Mouse (Mus musculus) embryonic facial prominence, embryonic 14.5 days (tissue): ENCODE measurements around the gene Dagla. TPM values are rescaled to one million over a fixed set of nuclear protein-coding genes. Genes with fewer than 3 reads are reported as not detected.

Source experiments
- ATAC-seq: fragments of 200-750 bp; cut with Nextera tagmentation; 2 replicates; pipeline ENCODE4 v1.8.0; 2017; ENCODE audit warnings: low read depth, moderate number of reproducible peaks, moderate TSS enrichment
- DNase-seq: peaks from one replicate; pipeline ENCODE4 v3.0.0-alpha.2; 2015; ENCODE audit warnings: low spot score
- H3K27ac ChIP-seq: fragments of 300-500 bp; sonication (generic); replicated peaks from 2 replicates; pipeline ENCODE4 v1.5.1; 2014; ENCODE audit warnings: low read depth, mild to moderate bottlenecking, low read length, moderate library complexity
- H3K27me3 ChIP-seq: fragments of 300-500 bp; sonication (generic); replicated peaks from 2 replicates; pipeline ENCODE4 v1.6.1; 2014; ENCODE audit warnings: low read length; ENCODE audit not compliant: control insufficient read depth, insufficient read depth
- H3K36me3 ChIP-seq: fragments of 300-500 bp; sonication (generic); 2 replicates; pipeline ENCODE4 v1.6.1; 2014; ENCODE audit warnings: low read length, mixed read lengths; ENCODE audit not compliant: control insufficient read depth, insufficient read depth
- H3K4me1 ChIP-seq: fragments of 300-500 bp; sonication (generic); 2 replicates; pipeline ENCODE4 v1.6.1; 2014; ENCODE audit warnings: antibody characterized with exemption, low read length; ENCODE audit not compliant: control insufficient read depth, insufficient read depth
- H3K4me2 ChIP-seq: fragments of 300-500 bp; sonication (generic); 2 replicates; pipeline ENCODE4 v1.6.1; 2014; ENCODE audit warnings: low read depth, mild to moderate bottlenecking, low read length, moderate library complexity, mixed read lengths
- H3K4me3 ChIP-seq: fragments of 300-500 bp; sonication (generic); 2 replicates; pipeline ENCODE4 v1.5.1; 2014; ENCODE audit warnings: low read depth, mild to moderate bottlenecking, low read length
- H3K9ac ChIP-seq: fragments of 300-500 bp; sonication (generic); 2 replicates; pipeline ENCODE4 v1.6.1; 2014; ENCODE audit warnings: low read depth, mild to moderate bottlenecking, low read length, moderate library complexity, mixed read lengths
- H3K9me3 ChIP-seq: fragments of 300-500 bp; sonication (generic); 2 replicates; pipeline ENCODE4 v1.6.1; 2016; ENCODE audit warnings: low read length; ENCODE audit not compliant: control insufficient read depth
- WGBS: fragments of 180-500 bp; shearing (Covaris S2); extraction: QIAGEN DNeasy Blood & Tissue Kit; methylation state at CpG from one replicate; pipeline ENCODE4 v1.1.7; 2014; 5-methylcytosine and 5-hydroxymethylcytosine counted together
- polyA plus RNA-seq: library from polyadenylated mRNA; unstranded; fragments of >200 nt; fragmentation: Nextera tagmentation; extraction: Ambion mirVana; gene quantifications from 2 replicates; pipeline ENCODE4 v1.2.1, GENCODE M21; 2014

Dagla gene
- 2.8 and 2.9 TPM in 2 replicates for polyA plus RNA-seq

DNA sequence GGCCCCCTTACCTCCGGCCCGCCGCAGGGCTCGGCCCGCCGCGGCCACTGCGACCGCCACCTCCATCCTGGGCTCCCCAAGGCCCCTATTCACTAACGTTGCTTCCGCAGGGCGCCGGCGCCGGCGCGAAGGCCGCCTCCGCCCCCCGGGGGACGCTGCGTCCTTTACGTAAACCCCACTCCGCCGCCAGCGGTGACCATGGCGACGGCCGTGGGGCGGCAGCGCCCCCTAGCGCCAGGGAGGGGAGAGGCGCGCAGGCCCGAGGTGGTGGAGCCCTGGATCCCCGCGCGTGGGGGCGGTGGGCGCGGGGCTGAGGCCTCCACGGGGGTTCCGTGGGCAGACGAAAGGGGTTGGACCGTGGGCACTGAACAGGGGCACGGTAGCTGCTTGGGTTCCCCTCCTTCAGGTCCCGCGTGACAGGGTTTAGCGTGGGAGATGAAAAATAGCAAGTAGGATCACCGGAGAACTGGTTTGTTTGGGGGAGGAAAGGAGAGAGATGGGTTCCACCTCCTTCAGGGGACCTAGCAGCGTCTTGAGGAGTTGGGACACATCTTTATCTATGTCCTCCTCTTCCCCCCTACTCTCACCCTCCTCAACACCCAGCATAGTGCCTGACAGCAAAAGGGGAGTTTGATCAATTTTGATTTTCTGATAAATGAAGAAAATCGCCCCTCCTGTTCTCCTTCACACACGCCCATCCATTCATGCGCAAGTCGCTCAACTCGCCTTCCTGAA lies at the start of gene Dagla:
TSS of gene Dagla (minus strand) at position 68 of the 735 bp plus-strand sequence.
- H3K4me3 ChIP-seq: peak within 1 kb of the TSS; percentile 83
- no peaks in the 10 kb centered on the region for H3K27me3 ChIP-seq
- H3K9ac ChIP-seq: peak within 1 kb of the TSS; percentile 82
- DNase-seq (peak; percentile 78), ATAC-seq (peak; percentile 73)
- H3K27ac ChIP-seq: no peak within 1 kb of the TSS
- no peaks in the 10 kb centered on the region for H3K9me3 ChIP-seq
- H3K4me1 ChIP-seq: peaks cover 14% of the 10 kb centered on the region; the same call in 1 of the 2 replicates
- no peaks in the 10 kb centered on the region for H3K36me3 ChIP-seq
- peak within 1 kb of the TSS; percentile 98 for H3K4me2 ChIP-seq
- 10% methylated on average over 34 of the region's 56 CpGs for WGBS

- Histone ChIP-seq H3K4me1 (peaks cover 5% of the 10 kb centered on the region; the same call in 1 of the 2 replicates), H3K36me3 (no peaks in the 10 kb centered on the region), H3K4me3 (no peak overlapping the region), H3K9me3 (0 out of 2 replicates have a peak, but pooled peaks cover 3% of the 10 kb centered on the region), H3K27me3 (no peaks in the 10 kb centered on the region), H3K27ac (no peak overlapping the region), H3K9ac (no peak overlapping the region), H3K4me2 (no peak overlapping the region)
- no peak for DNase-seq
- WGBS: 90% methylated on average over 7 of the region's 7 CpGs
- ATAC-seq: no peak
Measured at GRCm38 (mm10) chr19:10352218-10352617, 47.5 kb upstream of the Dagla start.

- Histone ChIP-seq H3K4me1 (no peaks in the 10 kb centered on the region), H3K27ac (no peak overlapping the region), H3K9me3 (0 out of 2 replicates have a peak, but pooled peaks cover 3% of the 10 kb centered on the region), H3K4me3 (no peak overlapping the region), H3K27me3 (no peaks in the 10 kb centered on the region), H3K4me2 (no peak overlapping the region), H3K9ac (no peak overlapping the region), H3K36me3 (no peaks in the 10 kb centered on the region)
- 54% methylated on average over 5 of the region's 5 CpGs for WGBS
- no peak for ATAC-seq
- no peak for DNase-seq
Measured at GRCm38 (mm10) chr19:10347628-10348273, 43.1 kb upstream of the Dagla start.

DNA sequence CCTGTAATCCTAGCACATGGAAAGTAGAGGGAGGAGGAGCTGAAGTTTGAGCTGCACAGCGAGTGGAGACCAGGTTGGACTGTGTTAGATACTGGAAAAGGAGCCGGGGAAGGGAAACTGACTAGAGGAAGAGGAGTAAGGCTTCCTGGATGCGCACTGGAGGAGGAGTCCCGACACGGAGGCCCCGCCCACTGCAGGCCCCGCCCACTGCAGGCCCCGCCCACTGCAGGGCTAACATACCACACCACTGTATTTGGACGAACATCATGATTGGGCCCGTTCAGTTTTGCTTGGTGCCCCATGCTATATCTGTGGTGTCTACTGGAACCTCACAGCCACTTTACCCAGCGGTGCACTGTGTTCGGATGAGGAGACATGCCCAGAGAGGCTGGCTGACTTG lies 41.0 kb upstream of the Dagla start:
- no peak overlapping the region for H3K4me3 ChIP-seq
- no peaks in the 10 kb centered on the region for H3K27me3 ChIP-seq
- H3K36me3 ChIP-seq: no peaks in the 10 kb centered on the region
- 38% methylated on average over 12 of the region's 12 CpGs for WGBS
- no peak overlapping the region for H3K9ac ChIP-seq
- DNase-seq (no peak), ATAC-seq (no peak)
- H3K27ac ChIP-seq: no peak overlapping the region
- H3K9me3 ChIP-seq: 0 out of 2 replicates have a peak, but pooled peaks cover 3% of the 10 kb centered on the region
- peaks cover 4% of the 10 kb centered on the region; the same call in 1 of the 2 replicates for H3K4me1 ChIP-seq
- no peak overlapping the region for H3K4me2 ChIP-seq

DNA sequence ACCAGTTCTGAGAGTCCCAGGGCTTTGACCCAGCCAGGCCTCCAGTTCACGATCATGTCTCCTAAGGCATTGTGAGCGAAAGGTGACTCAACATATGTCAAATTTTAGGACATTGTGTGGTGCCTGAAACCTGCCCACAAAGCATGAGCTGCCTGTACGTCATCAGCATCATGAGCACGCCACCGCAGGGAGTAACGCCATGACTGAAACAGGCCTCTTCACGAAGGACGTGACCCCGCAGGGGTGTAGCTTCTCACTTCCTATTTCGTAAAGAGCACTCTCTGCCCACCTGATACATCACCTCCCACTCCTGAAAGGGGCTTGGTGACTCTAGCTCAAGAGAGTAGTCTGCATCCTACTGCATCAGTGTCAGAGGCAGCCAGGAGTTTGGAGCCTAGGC lies 39.2 kb upstream of the Dagla start:
- DNase-seq (no peak), ATAC-seq (no peak)
- WGBS: 85% methylated on average over 10 of the region's 10 CpGs
- no peak overlapping the region for H3K9ac ChIP-seq
- no peak overlapping the region for H3K27ac ChIP-seq
- no peak overlapping the region for H3K4me3 ChIP-seq
- peaks cover 4% of the 10 kb centered on the region; the same call in 1 of the 2 replicates for H3K4me1 ChIP-seq
- H3K9me3 ChIP-seq: no peaks in the 10 kb centered on the region
- no peak overlapping the region for H3K4me2 ChIP-seq
- no peaks in the 10 kb centered on the region for H3K36me3 ChIP-seq
- no peaks in the 10 kb centered on the region for H3K27me3 ChIP-seq

DNA sequence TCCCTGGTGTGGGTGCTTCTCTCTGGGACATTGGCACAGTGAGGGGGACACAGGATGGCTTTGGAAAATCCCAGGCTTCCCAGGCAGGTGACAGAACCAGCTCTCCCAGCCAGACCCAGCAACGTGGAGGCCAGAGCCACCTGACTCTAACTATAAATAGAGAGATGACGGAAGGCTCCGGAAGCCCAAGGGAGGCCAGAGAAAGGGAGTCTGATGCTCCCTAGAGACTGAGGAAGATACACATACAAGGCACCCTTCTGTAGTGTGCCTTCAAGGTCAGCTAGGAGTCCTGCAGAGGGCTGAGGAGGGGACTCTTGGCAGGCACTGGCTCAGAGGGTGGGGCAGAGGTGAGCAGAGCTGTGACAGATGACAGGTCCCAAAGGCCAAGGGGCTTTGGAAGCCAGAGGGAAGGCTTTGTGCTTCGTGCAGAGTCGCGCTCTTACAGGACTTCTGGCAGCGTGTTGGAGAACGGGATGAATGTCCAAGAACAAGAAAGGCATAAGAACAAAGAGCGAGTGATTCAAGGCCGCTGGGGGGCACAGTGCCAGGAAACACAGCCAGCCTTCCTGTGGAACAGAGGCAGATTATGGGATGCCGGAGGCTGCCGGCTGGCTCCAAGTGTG lies 37.3 kb upstream of the Dagla start:
- H3K4me1 ChIP-seq: peaks cover 4% of the 10 kb centered on the region; the same call in 1 of the 2 replicates
- no peak overlapping the region for H3K9ac ChIP-seq
- no peak overlapping the region for H3K4me3 ChIP-seq
- H3K9me3 ChIP-seq: no peaks in the 10 kb centered on the region
- no peak overlapping the region for H3K27ac ChIP-seq
- H3K36me3 ChIP-seq: no peaks in the 10 kb centered on the region
- no peaks in the 10 kb centered on the region for H3K27me3 ChIP-seq
- DNase-seq (peak; percentile 72), ATAC-seq (no peak)
- 41% methylated on average over 12 of the region's 12 CpGs for WGBS
- H3K4me2 ChIP-seq: no peak overlapping the region

DNA sequence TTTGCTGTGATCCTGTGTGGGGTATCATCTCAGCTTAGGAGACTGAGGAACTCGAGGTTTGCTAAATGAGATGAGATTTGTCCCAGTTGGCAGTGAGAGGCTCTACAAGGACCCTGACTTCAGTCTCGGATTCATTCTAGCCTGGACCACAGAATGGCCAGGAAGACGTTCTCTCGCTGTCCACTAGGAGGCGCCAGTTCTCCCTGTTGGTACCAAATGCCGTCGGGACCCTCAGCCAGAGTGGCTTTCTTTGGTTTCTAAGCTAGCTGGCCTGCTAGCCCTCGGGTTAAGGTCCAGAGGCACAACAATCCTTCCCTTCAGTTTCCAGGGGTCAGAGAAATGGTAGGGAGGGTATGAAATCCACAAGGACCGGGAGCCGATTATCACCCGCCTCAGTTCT lies 36.5 kb upstream of the Dagla start:
- Histone ChIP-seq H3K9me3 (no peaks in the 10 kb centered on the region), H3K27ac (no peak overlapping the region), H3K36me3 (no peaks in the 10 kb centered on the region), H3K9ac (no peak overlapping the region), H3K4me1 (peaks cover 4% of the 10 kb centered on the region; the same call in 1 of the 2 replicates), H3K4me3 (no peak overlapping the region), H3K4me2 (no peak overlapping the region), H3K27me3 (no peaks in the 10 kb centered on the region)
- DNase-seq (peak; percentile 60), ATAC-seq (no peak)
- 18% methylated on average over 11 of the region's 11 CpGs for WGBS

DNA sequence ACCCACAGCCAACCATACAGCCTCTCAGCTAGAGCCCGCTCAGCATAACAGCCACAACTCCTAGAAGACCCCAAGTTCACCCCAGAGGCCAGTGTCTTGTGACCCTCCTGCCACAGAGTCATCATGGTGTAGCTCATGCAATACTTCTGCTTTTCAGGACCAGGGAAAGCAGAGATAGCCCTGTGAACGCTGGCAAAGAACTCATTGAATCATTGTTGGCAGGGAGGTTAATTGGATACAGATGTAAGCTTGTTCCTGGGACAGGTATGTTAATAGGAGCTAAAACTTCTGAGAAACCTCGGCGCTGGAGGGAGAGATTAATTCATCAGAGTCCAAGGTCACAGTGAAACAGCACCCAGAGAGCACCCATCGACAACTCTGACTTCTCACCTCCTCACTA lies 36.0 kb upstream of the Dagla start:
- DNase-seq: peak; percentile 24
- peaks cover 4% of the 10 kb centered on the region; the same call in 1 of the 2 replicates for H3K4me1 ChIP-seq
- H3K4me2 ChIP-seq: no peak overlapping the region
- no peak for ATAC-seq
- H3K27ac ChIP-seq: no peak overlapping the region
- H3K9me3 ChIP-seq: no peaks in the 10 kb centered on the region
- H3K27me3 ChIP-seq: no peaks in the 10 kb centered on the region
- no peaks in the 10 kb centered on the region for H3K36me3 ChIP-seq
- H3K9ac ChIP-seq: no peak overlapping the region
- 21% methylated on average over 5 of the region's 5 CpGs for WGBS
- no peak overlapping the region for H3K4me3 ChIP-seq
